Mouse (Mus musculus) midbrain, postnatal 0 days (tissue): ENCODE results near the gene Mmp17. TPM values are rescaled to one million over a fixed set of nuclear protein-coding genes. Genes with fewer than 3 reads are reported as not detected.
"Not testable (repeated sequence)": the region's sequence is repeated elsewhere in the genome, so short reads cannot be mapped to it uniquely, and the experiment has no call there.

Experiments
- ATAC-seq: fragments of 200-750 bp; cut with Nextera tagmentation; 2 replicates; pipeline ENCODE4 v1.8.0; 2017; ENCODE audit warnings: moderate number of reproducible peaks, mild to moderate bottlenecking, moderate TSS enrichment, moderate library complexity; ENCODE audit not compliant: low FRiP score
- DNase-seq: peaks from one replicate; pipeline ENCODE4 v3.0.0-alpha.2; 2015; ENCODE audit warnings: low spot score
- H3K27ac ChIP-seq: fragments of 300-500 bp; sonication (generic); 2 replicates; pipeline ENCODE4 v1.5.1; 2014; ENCODE audit warnings: low read depth, mild to moderate bottlenecking, low read length, mixed read lengths
- H3K27me3 ChIP-seq: fragments of 300-500 bp; sonication (generic); 2 replicates; pipeline ENCODE4 v1.6.1; 2014; ENCODE audit warnings: low read length, control low read depth, mixed read lengths; ENCODE audit not compliant: insufficient read depth
- H3K36me3 ChIP-seq: fragments of 300-500 bp; sonication (generic); 2 replicates; pipeline ENCODE4 v1.6.1; 2014; ENCODE audit warnings: low read length, control low read depth, mixed read lengths; ENCODE audit not compliant: insufficient read depth
- H3K4me1 ChIP-seq: fragments of 300-500 bp; sonication (generic); 2 replicates; pipeline ENCODE4 v1.6.1; 2014; ENCODE audit warnings: mild to moderate bottlenecking, control low read depth, antibody characterized with exemption, low read length, mixed read lengths; ENCODE audit not compliant: insufficient read depth
- H3K4me2 ChIP-seq: fragments of 300-500 bp; sonication (generic); 2 replicates; pipeline ENCODE4 v1.6.1; 2014; ENCODE audit warnings: low read depth, mild to moderate bottlenecking, low read length, mixed read lengths; ENCODE audit not compliant: poor library complexity, severe bottlenecking
- H3K4me3 ChIP-seq: fragments of 300-500 bp; sonication (generic); 2 replicates; pipeline ENCODE4 v1.5.1; 2014; ENCODE audit warnings: low read depth, mild to moderate bottlenecking, low read length, moderate library complexity
- H3K9ac ChIP-seq: fragments of 300-500 bp; sonication (generic); replicated peaks from 2 replicates; pipeline ENCODE4 v1.6.1; 2014; ENCODE audit warnings: mild to moderate bottlenecking, low read length, moderate library complexity, mixed read lengths; ENCODE audit not compliant: poor library complexity, severe bottlenecking
- H3K9me3 ChIP-seq: fragments of 300-500 bp; sonication (generic); 2 replicates; pipeline ENCODE4 v1.6.1; 2016; ENCODE audit warnings: low read length, control low read depth
- CTCF ChIP-seq: IDR thresholded peaks from 2 replicates; pipeline ENCODE4 v1.5.1; 2016; ENCODE audit warnings: antibody characterized with exemption, mild to moderate bottlenecking
- WGBS: fragments of 180-500 bp; shearing (Covaris S2); extraction: QIAGEN DNeasy Blood & Tissue Kit; methylation state at CpG from one replicate; pipeline ENCODE4 v1.1.7; 2014; 5-methylcytosine and 5-hydroxymethylcytosine counted together
- polyA plus RNA-seq: library from polyadenylated mRNA; unstranded; fragments of >200 nt; fragmentation: Nextera tagmentation; extraction: Ambion mirVana; gene quantifications from 2 replicates; pipeline ENCODE4 v1.2.1, GENCODE M21; 2015
- total RNA-seq: library from RNA; depleted of rRNA; stranded (reverse); fragments of >200 nt; gene quantifications from 2 replicates; pipeline ENCODE4 v1.2.3, GENCODE M21; 2014

The Mmp17 gene
- total and polyA plus RNA-seq, 2 experiments from 2014 or later: 11.6 to 24.6 TPM

DNA sequence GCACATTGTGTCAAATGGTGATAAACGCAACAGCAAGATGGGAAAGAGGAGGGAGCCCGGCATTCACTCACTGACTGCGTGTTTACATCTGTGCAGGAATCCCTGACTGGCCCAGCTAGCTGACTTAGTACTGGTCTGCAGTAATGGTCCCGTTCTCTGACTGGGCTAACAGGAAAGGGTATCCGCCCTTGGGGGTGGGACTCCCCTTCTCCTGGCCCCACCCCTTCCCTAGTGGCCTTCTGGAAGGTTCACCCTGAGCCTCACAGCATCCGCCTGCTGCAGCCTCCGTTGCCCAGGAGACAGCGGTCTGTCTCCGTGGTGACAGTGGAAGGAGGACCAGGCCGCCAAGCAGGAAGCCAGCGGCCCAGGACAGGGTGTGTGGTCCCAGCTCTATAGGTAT is 6.9 kb downstream of the Mmp17 start:
- 3% methylated on average over 11 of the region's 11 CpGs for WGBS
- Histone ChIP-seq H3K36me3 (no peaks in the 10 kb centered on the region), H3K4me1 (peaks cover 9% of the 10 kb centered on the region; the same call in 1 of the 2 replicates), H3K4me2 (peak overlapping the region; percentile 19), H3K27me3 (no peaks in the 10 kb centered on the region), H3K9ac (0 out of 2 replicates have a peak overlapping the region, but pooled peaks have one; percentile 29), H3K4me3 (no peak overlapping the region), H3K9me3 (no peaks in the 10 kb centered on the region), H3K27ac (no peak overlapping the region)
- DNase-seq: peak; percentile 19
- ATAC-seq: no peak
- no peak for TF ChIP-seq CTCF

DNA sequence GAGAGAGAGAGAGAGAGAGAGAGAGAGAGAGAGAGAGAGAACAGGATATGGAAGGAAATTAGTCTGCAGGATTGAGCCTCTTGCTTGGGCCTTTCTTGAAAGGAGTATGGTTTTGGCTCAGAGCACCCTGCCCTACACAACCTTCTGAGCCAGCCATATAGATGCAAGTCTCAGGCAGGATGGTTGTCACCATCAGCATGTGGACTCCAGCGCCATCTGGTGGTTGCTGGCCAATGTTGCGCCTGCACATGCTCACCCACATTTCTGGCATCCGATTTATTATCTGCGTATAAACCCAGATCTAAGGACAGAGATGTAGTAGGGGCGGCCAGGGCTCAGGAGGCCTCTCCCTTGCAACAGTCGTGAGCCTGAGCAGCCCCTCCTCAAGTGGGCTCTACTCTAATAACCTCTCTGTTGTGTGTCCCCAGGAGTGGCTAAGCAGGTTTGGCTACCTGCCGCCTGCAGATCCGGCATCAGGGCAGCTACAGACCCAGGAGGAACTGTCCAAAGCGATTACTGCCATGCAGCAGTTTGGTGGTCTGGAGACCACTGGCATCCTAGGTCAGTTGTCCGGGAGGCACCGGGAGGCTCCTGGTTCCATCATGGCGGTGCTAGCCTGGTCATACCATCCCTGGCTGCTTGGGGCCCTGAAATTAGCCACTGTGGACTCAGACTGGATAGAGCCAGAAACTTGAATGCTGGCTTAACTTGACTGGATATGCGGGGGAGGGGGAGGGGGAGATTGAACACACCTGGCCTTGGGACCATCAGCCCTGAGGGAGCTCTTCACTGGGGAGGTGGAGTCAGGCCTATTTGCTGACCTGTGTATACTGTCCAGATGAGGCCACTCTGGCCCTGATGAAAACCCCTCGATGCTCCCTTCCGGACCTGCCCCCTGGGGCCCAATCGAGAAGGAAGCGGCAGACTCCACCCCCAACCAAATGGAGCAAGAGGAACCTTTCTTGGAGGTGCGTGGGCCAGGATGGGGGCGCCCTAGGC is 10.4 kb downstream of the Mmp17 start:
- H3K27ac ChIP-seq: no peak overlapping the region
- peak overlapping the region; percentile 29; the same call in 1 of the 2 replicates for H3K9ac ChIP-seq
- H3K4me3 ChIP-seq: no peak overlapping the region
- WGBS: 47% methylated on average over 19 of the region's 19 CpGs
- H3K27me3 ChIP-seq: no peaks in the 10 kb centered on the region
- ATAC-seq (peak; percentile 48; the same call in 1 of the 2 replicates), DNase-seq (peak; percentile 88)
- H3K4me1 ChIP-seq: peaks cover 9% of the 10 kb centered on the region; the same call in 1 of the 2 replicates
- TF ChIP-seq CTCF: peak; percentile 99
- H3K4me2 ChIP-seq: no peak overlapping the region
- 0 out of 2 replicates have a peak, but pooled peaks cover 2% of the 10 kb centered on the region for H3K9me3 ChIP-seq
- peaks cover 19% of the 10 kb centered on the region for H3K36me3 ChIP-seq

DNA sequence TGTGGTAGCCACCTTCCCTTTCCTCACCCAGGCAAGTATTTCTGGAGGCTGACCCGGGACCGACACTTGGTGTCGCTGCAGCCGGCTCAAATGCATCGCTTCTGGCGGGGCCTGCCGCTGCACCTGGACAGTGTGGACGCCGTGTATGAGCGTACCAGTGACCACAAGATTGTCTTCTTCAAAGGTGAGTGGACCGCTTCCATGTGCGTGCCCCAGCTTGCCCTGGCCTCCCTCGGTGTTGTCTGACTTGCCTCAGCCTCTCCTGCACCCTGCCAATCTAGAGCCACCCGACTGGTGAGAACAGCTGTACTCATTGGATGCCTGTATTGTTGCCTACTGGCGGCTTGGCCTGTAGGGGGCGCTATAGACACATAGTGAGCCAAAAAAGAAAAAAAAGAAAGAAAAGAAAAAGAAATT is 18.1 kb downstream of the Mmp17 start:
- Histone ChIP-seq H3K9ac (no peak overlapping the region), H3K27me3 (no peaks in the 10 kb centered on the region), H3K4me1 (no peaks in the 10 kb centered on the region), H3K27ac (no peak overlapping the region), H3K4me2 (no peak overlapping the region), H3K4me3 (no peak overlapping the region), H3K36me3 (peaks cover 51% of the 10 kb centered on the region), H3K9me3 (0 out of 2 replicates have a peak, but pooled peaks cover 2% of the 10 kb centered on the region)
- no peak for ATAC-seq
- no peak for DNase-seq
- TF ChIP-seq CTCF: peak; percentile 52
- 38% methylated on average over 15 of the region's 16 CpGs for WGBS

DNA sequence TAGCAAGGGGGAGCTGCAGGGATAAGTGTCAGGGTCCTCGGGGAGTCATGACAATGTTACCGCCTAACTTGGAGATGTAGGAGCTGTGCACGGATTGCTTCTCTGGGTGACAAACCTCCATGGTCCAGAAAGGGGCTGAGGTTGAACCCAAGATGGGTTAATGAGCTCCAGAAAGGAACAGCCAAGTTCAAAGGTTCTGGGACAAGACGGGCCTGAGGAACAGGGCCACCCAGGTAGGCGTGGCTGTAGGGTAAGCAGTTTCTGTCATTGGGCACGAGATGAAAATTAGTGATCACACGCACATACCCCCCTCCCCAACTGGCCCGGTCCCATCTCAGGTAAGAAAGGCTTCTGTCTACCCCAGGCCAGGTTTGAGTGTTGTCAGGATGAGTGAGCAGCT is 23.5 kb downstream of the Mmp17 start:
- no peak overlapping the region for H3K9ac ChIP-seq
- no peak for TF ChIP-seq CTCF
- no peak for DNase-seq
- H3K4me3 ChIP-seq: no peak overlapping the region
- H3K9me3 ChIP-seq: no peaks in the 10 kb centered on the region
- no peak overlapping the region for H3K27ac ChIP-seq
- ATAC-seq: no peak
- peaks cover 38% of the 10 kb centered on the region for H3K36me3 ChIP-seq
- 87% methylated on average over 8 of the region's 8 CpGs for WGBS
- H3K4me2 ChIP-seq: no peak overlapping the region
- no peaks in the 10 kb centered on the region for H3K27me3 ChIP-seq
- no peaks in the 10 kb centered on the region for H3K4me1 ChIP-seq

DNA sequence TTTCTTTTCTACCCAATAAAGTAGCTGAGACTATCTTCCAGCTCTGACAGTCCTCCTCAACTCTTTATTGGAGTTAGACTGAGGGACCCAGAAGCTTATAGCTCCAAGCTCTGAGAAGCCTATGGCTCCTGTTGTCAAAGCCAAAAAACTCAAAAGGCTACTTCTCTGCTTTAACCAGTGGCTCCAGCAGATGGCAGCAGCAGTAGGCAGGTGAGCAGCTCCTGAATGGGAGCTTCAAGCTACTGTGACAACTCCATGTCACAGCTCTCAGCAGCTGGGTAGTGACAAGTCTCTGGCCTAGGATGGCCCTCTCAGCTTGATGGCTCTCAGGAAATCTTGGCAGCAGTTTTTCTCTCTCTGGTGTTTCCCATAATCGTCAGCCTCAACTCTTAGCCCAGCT is 27.1 kb downstream of the Mmp17 start:
- Histone ChIP-seq H3K36me3 (peaks cover 15% of the 10 kb centered on the region), H3K9ac (no peak overlapping the region), H3K27ac (no peak overlapping the region), H3K4me2 (no peak overlapping the region), H3K4me1 (no peaks in the 10 kb centered on the region), H3K9me3 (no peaks in the 10 kb centered on the region), H3K4me3 (no peak overlapping the region), H3K27me3 (no peaks in the 10 kb centered on the region)
- WGBS: 20% methylated on average over 1 of the region's 1 CpGs
- no peak for ATAC-seq
- peak; percentile 91 for TF ChIP-seq CTCF
- peak; percentile 86 for DNase-seq

DNA sequence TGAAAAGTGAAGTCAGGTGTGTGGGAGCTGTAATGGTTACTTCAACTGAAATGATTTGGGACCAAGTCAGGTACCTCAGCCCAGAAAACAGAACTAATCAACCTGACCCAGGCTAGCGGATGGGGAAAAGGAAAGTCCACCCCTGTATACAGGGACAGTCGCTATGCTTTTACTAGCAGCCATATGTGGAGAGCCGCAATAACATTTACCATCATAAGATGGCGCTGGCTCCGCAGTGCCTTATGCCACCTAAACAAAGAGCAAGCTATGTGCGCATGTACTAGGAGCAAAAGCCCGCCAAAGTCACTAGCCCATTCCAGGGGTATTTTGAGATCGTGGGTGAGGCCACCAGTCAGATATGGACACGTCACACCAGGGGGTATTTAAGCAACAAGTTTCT is 36.6 kb downstream of the Mmp17 start:
- WGBS: 65% methylated on average over 9 of the region's 9 CpGs
- ATAC-seq, H3K9ac ChIP-seq, H3K4me1 ChIP-seq, H3K4me2 ChIP-seq, DNase-seq, H3K27ac ChIP-seq, H3K9me3 ChIP-seq, H3K36me3 ChIP-seq, H3K4me3 ChIP-seq, H3K27me3 ChIP-seq: not testable (repeated sequence)
